Mouse (Mus musculus): ENCODE data around the gene Adgrl3. TPM values are rescaled to one million over a fixed set of nuclear protein-coding genes. Genes with fewer than 3 reads are reported as not detected.

Adgrl3 gene
- polyA plus RNA-seq, 1 experiment = 15.8 TPM

DNA sequence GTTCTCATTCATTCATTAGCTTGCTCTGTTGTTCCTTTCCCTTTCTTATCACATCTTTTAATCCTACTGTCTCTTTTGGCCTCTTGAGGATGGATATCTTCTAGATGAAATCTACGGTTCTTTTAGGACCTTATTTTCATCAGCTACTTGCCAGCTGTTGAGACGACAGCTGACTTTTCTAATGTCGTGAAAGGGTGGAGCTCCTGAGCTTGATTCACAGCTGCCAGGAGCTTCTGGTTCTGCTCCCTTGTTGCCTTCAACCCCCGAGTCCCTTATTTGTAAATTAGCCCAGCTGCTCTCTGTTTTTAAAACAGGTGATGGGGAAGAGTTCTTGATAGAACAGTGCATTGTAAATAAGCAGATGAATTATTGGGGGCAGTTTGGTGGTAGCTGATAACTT lies 48.9 kb downstream of the Adgrl3 start:
- Histone ChIP-seq H3K4me2 (ENCODE audit: low read depth) (peak overlapping the region; percentile 12), H3K36me3 (ENCODE audit: control insufficient read depth, insufficient read depth) (no peaks in the 10 kb centered on the region), H3K79me2 (ENCODE audit: control insufficient read depth, insufficient read depth) (peaks cover 34% of the 10 kb centered on the region), H3ac (ENCODE audit: control insufficient read depth, insufficient read length) (no peak overlapping the region), H3K4me3 (no peak overlapping the region), H3K27me3 (ENCODE audit: control insufficient read depth, insufficient read depth, insufficient read length) (no peaks in the 10 kb centered on the region)
- TF ChIP-seq TCF12 (IDR thresholded peaks at IDR 0.05; ENCODE audit: insufficient read depth, poor library complexity, severe bottlenecking) = peak; percentile 97
- TF ChIP-seq MYOD1 (IDR thresholded peaks at IDR 0.05; ENCODE audit: control insufficient read depth in 1 of 3, insufficient read length in 2 of 3, low read depth in 2 of 3) = peak in 2 of 3 experiments; percentile 79 to 81
- TF ChIP-seq MAX (IDR thresholded peaks at IDR 0.05; ENCODE audit: low read depth) = no peak
- peak in 2 of 3 experiments; percentile 80 to 95 for TF ChIP-seq MYOG (IDR thresholded peaks at IDR 0.05; ENCODE audit: control insufficient read depth in 1 of 3, insufficient read depth in 1 of 3, insufficient read length in 2 of 3, low read depth in 2 of 3)
- no peak for TF ChIP-seq SRF (IDR thresholded peaks at IDR 0.05; ENCODE audit: control insufficient read depth, insufficient read length, low read depth)

DNA sequence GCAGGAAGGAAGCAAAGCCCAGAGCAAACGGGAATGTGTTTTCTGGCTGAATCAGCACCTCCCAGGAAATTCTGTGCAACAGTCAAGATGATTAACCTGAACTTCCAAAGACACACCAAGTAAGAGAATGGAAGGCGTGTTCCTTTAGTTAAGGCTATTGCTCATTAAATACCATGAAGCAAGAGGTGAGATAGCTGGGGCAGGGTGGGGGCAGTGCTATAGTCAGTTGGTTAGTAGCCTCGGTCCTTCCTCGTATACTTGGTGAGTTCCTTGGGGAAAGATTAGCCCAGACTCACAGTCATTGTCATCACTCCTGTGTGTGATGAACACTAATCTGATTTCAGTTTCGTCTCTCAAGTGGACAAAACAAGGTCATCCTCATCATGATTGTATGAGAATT lies 53.0 kb downstream of the Adgrl3 start:
- Histone ChIP-seq H3ac (ENCODE audit: control insufficient read depth, insufficient read length) (no peak overlapping the region), H3K4me3 (no peak overlapping the region), H3K27me3 (ENCODE audit: control insufficient read depth, insufficient read depth, insufficient read length) (no peaks in the 10 kb centered on the region), H3K4me2 (ENCODE audit: low read depth) (peak overlapping the region; percentile 20), H3K36me3 (ENCODE audit: control insufficient read depth, insufficient read depth) (no peaks in the 10 kb centered on the region), H3K79me2 (ENCODE audit: control insufficient read depth, insufficient read depth) (peaks cover 26% of the 10 kb centered on the region)
- TF ChIP-seq REST (IDR thresholded peaks at IDR 0.05; ENCODE audit: insufficient read depth, insufficient read length) (no peak), MAX (IDR thresholded peaks at IDR 0.05; ENCODE audit: low read depth) (no peak), CEBPB (IDR thresholded peaks at IDR 0.05; ENCODE audit: insufficient read depth, poor library complexity, severe bottlenecking) (no peak), SRF (IDR thresholded peaks at IDR 0.05; ENCODE audit: control insufficient read depth, insufficient read length, low read depth) (no peak), TCF12 (IDR thresholded peaks at IDR 0.05; ENCODE audit: insufficient read depth, poor library complexity, severe bottlenecking) (no peak), POLR2AphosphoS2 (IDR thresholded peaks at IDR 0.05; ENCODE audit: insufficient read length, low read depth) (no peak), E2F4 (IDR thresholded peaks at IDR 0.05; ENCODE audit: insufficient read depth) (no peak), MYOG (IDR thresholded peaks at IDR 0.05; ENCODE audit: control insufficient read depth in 1 of 3, insufficient read depth in 1 of 3, insufficient read length in 2 of 3, low read depth in 2 of 3) (no peak)

DNA sequence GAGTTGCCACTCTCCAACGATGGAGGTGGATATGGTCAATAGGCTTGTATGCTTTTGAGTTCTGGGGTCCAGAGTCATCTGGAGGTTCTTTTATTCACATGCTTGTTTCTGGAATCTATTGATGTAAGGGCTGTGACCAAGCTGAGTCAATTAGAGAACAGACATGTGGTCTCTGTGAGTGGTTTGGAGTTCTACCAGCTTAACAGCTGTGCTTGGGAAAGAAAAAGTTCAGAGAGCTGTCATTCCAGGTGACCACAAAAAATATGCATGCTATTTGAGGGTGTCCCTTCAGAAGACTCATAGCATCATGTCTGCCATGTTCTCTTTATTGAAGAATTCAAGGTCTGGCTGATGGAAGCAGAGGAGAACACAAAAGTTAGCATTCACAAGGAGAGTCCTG lies 53.9 kb downstream of the Adgrl3 start:
- H3ac ChIP-seq (ENCODE audit: control insufficient read depth, insufficient read length) = no peak overlapping the region
- H3K36me3 ChIP-seq (ENCODE audit: control insufficient read depth, insufficient read depth) = no peaks in the 10 kb centered on the region
- no peaks in the 10 kb centered on the region for H3K27me3 ChIP-seq (ENCODE audit: control insufficient read depth, insufficient read depth, insufficient read length)
- 0 out of 2 replicates have a peak, but pooled peaks have one; percentile 19 for TF ChIP-seq CEBPB (IDR thresholded peaks at IDR 0.05; ENCODE audit: insufficient read depth, poor library complexity, severe bottlenecking)
- TF ChIP-seq MYOG (IDR thresholded peaks at IDR 0.05; ENCODE audit: control insufficient read depth in 1 of 3, insufficient read depth in 1 of 3, insufficient read length in 2 of 3, low read depth in 2 of 3) = peak in 2 of 3 experiments; percentile 44 to 95
- no peak for TF ChIP-seq POLR2AphosphoS2 (IDR thresholded peaks at IDR 0.05; ENCODE audit: insufficient read length, low read depth)
- TF ChIP-seq SRF (IDR thresholded peaks at IDR 0.05; ENCODE audit: control insufficient read depth, insufficient read length, low read depth) = no peak
- no peak for TF ChIP-seq REST (IDR thresholded peaks at IDR 0.05; ENCODE audit: insufficient read depth, insufficient read length)
- TF ChIP-seq POLR2A (IDR thresholded peaks at IDR 0.05; ENCODE audit: insufficient read length, low read depth) = no peak
- peak; percentile 47 for TF ChIP-seq USF1 (IDR thresholded peaks at IDR 0.05; ENCODE audit: low read depth)
- no peak for TF ChIP-seq E2F4 (IDR thresholded peaks at IDR 0.05; ENCODE audit: insufficient read depth)
- TF ChIP-seq MAX (IDR thresholded peaks at IDR 0.05; ENCODE audit: low read depth) = no peak
- peak; percentile 11 for TF ChIP-seq TCF3 (IDR thresholded peaks at IDR 0.05; ENCODE audit: insufficient read length, low read depth)
- peak; percentile 88 for TF ChIP-seq TCF12 (IDR thresholded peaks at IDR 0.05; ENCODE audit: insufficient read depth, poor library complexity, severe bottlenecking)
- TF ChIP-seq MYOD1 (IDR thresholded peaks at IDR 0.05; ENCODE audit: control insufficient read depth in 1 of 3, insufficient read length in 2 of 3, low read depth in 2 of 3) = peak; percentile 76 to 87 (median 78)
- peaks cover 26% of the 10 kb centered on the region for H3K79me2 ChIP-seq (ENCODE audit: control insufficient read depth, insufficient read depth)
- H3K4me2 ChIP-seq (ENCODE audit: low read depth) = peak overlapping the region; percentile 26
- H3K4me3 ChIP-seq = no peak overlapping the region

DNA sequence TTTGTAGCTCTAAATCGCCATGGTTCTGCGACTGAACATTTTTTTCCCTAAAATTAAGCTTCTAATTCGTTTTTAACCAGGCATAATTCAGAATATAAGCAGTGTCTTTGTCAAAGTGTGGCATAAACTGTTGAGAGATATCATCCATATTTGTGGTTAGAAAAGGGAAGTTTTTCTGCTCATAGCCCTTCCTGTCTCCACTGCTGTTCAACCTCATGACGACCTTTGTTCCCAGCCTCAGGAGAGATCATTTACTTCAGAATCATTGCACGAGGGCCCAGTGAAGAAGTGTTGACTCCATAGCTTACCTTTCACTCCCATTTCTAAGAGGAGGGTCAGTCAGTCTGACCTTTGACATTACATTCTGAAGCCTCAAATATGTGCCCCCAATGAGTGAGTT lies 56.4 kb downstream of the Adgrl3 start:
- H3K4me3 ChIP-seq = no peak overlapping the region
- H3K4me2 ChIP-seq (ENCODE audit: low read depth) = no peak overlapping the region
- H3K27me3 ChIP-seq (ENCODE audit: control insufficient read depth, insufficient read depth, insufficient read length) = no peaks in the 10 kb centered on the region
- TF ChIP-seq TCF3 (IDR thresholded peaks at IDR 0.05; ENCODE audit: insufficient read length, low read depth) (no peak), REST (IDR thresholded peaks at IDR 0.05; ENCODE audit: insufficient read depth, insufficient read length) (no peak), CEBPB (IDR thresholded peaks at IDR 0.05; ENCODE audit: insufficient read depth, poor library complexity, severe bottlenecking) (no peak), MYOD1 (IDR thresholded peaks at IDR 0.05; ENCODE audit: control insufficient read depth in 1 of 3, insufficient read length in 2 of 3, low read depth in 2 of 3) (no peak), SRF (IDR thresholded peaks at IDR 0.05; ENCODE audit: control insufficient read depth, insufficient read length, low read depth) (no peak), POLR2A (IDR thresholded peaks at IDR 0.05; ENCODE audit: insufficient read length, low read depth) (no peak), USF1 (IDR thresholded peaks at IDR 0.05; ENCODE audit: low read depth) (no peak), MYOG (IDR thresholded peaks at IDR 0.05; ENCODE audit: control insufficient read depth in 1 of 3, insufficient read depth in 1 of 3, insufficient read length in 2 of 3, low read depth in 2 of 3) (no peak), TCF12 (IDR thresholded peaks at IDR 0.05; ENCODE audit: insufficient read depth, poor library complexity, severe bottlenecking) (no peak), POLR2AphosphoS2 (IDR thresholded peaks at IDR 0.05; ENCODE audit: insufficient read length, low read depth) (no peak), MAX (IDR thresholded peaks at IDR 0.05; ENCODE audit: low read depth) (no peak), E2F4 (IDR thresholded peaks at IDR 0.05; ENCODE audit: insufficient read depth) (no peak)
- H3ac ChIP-seq (ENCODE audit: control insufficient read depth, insufficient read length) = no peak overlapping the region
- peaks cover 27% of the 10 kb centered on the region for H3K79me2 ChIP-seq (ENCODE audit: control insufficient read depth, insufficient read depth)
- H3K36me3 ChIP-seq (ENCODE audit: control insufficient read depth, insufficient read depth) = no peaks in the 10 kb centered on the region

DNA sequence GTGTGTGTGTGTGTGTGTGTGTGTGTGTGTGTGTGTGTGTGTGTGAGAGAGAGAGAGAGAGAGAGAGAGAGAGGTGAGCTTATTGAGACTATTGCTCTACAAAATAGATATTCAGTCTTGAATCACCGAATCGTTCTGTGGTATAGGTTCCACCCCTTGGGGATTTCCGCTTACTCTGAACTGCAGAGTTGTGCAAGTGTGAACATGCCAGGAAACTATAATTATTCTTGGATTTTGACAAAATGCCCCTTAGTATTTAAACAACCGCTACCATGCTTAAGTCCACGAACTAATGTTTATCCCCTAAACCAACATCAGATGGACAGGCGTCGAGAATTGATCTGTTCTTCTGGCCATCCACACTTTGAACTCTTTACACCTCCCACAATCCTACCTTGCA lies 57.1 kb downstream of the Adgrl3 start:
- H3K27me3 ChIP-seq (ENCODE audit: control insufficient read depth, insufficient read depth, insufficient read length) = no peaks in the 10 kb centered on the region
- H3K36me3 ChIP-seq (ENCODE audit: control insufficient read depth, insufficient read depth) = no peaks in the 10 kb centered on the region
- no peak overlapping the region for H3K4me3 ChIP-seq
- H3K4me2 ChIP-seq (ENCODE audit: low read depth) = no peak overlapping the region
- no peak overlapping the region for H3ac ChIP-seq (ENCODE audit: control insufficient read depth, insufficient read length)
- peaks cover 27% of the 10 kb centered on the region for H3K79me2 ChIP-seq (ENCODE audit: control insufficient read depth, insufficient read depth)
- TF ChIP-seq MYOD1 (IDR thresholded peaks at IDR 0.05; ENCODE audit: control insufficient read depth in 1 of 3, insufficient read length in 2 of 3, low read depth in 2 of 3) = no peak
- TF ChIP-seq MAX (IDR thresholded peaks at IDR 0.05; ENCODE audit: low read depth) = no peak
- TF ChIP-seq TCF3 (IDR thresholded peaks at IDR 0.05; ENCODE audit: insufficient read length, low read depth) = no peak
- TF ChIP-seq MYOG (IDR thresholded peaks at IDR 0.05; ENCODE audit: control insufficient read depth in 1 of 3, insufficient read depth in 1 of 3, insufficient read length in 2 of 3, low read depth in 2 of 3) = no peak
- TF ChIP-seq POLR2AphosphoS2 (IDR thresholded peaks at IDR 0.05; ENCODE audit: insufficient read length, low read depth) = no peak
- no peak for TF ChIP-seq REST (IDR thresholded peaks at IDR 0.05; ENCODE audit: insufficient read depth, insufficient read length)
- no peak for TF ChIP-seq POLR2A (IDR thresholded peaks at IDR 0.05; ENCODE audit: insufficient read length, low read depth)
